Mouse (Mus musculus): Measurements from ENCODE around the gene Hacl1. TPM values are rescaled to one million over a fixed set of nuclear protein-coding genes. Genes with fewer than 3 reads are reported as not detected.
A peak's percentile ranks its signal among the peaks of the same experiment; 100 is the strongest.

Gene Hacl1
- polyA plus RNA-seq, 1 experiment from 2014 or later = 20.6 TPM

DNA sequence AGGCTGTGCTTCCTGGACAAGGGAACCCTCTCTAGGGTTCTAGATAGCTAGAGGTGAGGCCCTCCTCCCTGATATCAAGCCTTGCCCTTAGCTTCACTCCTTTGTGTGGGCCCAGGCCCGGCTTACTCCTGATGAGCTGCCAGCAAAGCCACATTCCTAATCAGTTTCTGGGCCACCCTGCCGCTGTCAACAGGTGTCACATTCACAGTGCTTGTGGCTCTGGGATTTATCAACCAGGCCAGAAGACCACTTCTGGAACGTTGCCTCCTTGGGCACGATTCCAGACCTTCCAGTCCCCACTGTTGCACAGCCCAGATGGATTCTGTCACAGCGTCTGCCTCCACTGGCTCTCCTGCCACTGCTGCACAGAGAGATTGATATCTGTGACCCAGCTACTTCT is 80.2 kb downstream of the Hacl1 start:
- Histone ChIP-seq H3K27me3 (ENCODE audit: control insufficient read depth, insufficient read depth, low read length) (no peaks in the 10 kb centered on the region), H3K27ac (ENCODE audit: low read depth, low read length) (0 out of 2 replicates have a peak overlapping the region, but pooled peaks have one; percentile 1), H3K4me2 (replicated peaks; ENCODE audit: low read depth, low read length) (no peak overlapping the region), H3K4me3 (ENCODE audit: low read length) (no peak overlapping the region), H3K9ac (ENCODE audit: low read depth, low read length) (no peak overlapping the region), H3K4me1 (ENCODE audit: control insufficient read depth, insufficient read depth, low read length) (peaks cover 26% of the 10 kb centered on the region), H3K9me3 (ENCODE audit: control insufficient read depth, low read length) (no peaks in the 10 kb centered on the region), H3K36me3 (ENCODE audit: control insufficient read depth, insufficient read depth, low read length) (no peaks in the 10 kb centered on the region)
- 23% methylated on average over 5 of the region's 5 CpGs for WGBS
- no peak for ATAC-seq (ENCODE audit: low FRiP score, low TSS enrichment)

DNA sequence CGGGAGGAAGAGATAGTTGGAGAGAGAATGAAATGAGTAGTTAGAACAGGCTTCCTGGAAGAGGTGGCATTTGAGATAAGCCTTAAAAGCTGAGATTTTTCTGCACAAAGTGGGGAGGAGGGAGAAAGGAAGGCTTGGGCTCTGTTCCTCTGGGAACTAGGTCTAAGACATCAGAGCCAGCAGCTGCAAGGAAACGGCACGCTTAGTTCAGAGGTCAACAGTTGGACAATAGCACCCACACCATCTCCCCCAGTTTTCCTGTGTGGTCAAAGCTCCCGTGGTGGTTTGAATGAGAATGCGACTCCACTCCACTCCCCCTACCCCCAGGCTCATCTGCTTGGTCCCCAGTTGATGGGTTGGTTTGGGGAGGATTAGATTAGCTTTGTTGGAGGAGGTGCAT is 81.9 kb downstream of the Hacl1 start:
- Histone ChIP-seq H3K9me3 (ENCODE audit: control insufficient read depth, low read length) (no peaks in the 10 kb centered on the region), H3K4me1 (ENCODE audit: control insufficient read depth, insufficient read depth, low read length) (peaks cover 11% of the 10 kb centered on the region; the same call in 1 of the 2 replicates), H3K27me3 (ENCODE audit: control insufficient read depth, insufficient read depth, low read length) (no peaks in the 10 kb centered on the region), H3K36me3 (ENCODE audit: control insufficient read depth, insufficient read depth, low read length) (no peaks in the 10 kb centered on the region), H3K9ac (ENCODE audit: low read depth, low read length) (no peak overlapping the region), H3K4me3 (ENCODE audit: low read length) (no peak overlapping the region), H3K27ac (ENCODE audit: low read depth, low read length) (no peak overlapping the region), H3K4me2 (replicated peaks; ENCODE audit: low read depth, low read length) (no peak overlapping the region)
- ATAC-seq (ENCODE audit: low FRiP score, low TSS enrichment) = no peak
- WGBS = 39% methylated on average over 5 of the region's 5 CpGs

DNA sequence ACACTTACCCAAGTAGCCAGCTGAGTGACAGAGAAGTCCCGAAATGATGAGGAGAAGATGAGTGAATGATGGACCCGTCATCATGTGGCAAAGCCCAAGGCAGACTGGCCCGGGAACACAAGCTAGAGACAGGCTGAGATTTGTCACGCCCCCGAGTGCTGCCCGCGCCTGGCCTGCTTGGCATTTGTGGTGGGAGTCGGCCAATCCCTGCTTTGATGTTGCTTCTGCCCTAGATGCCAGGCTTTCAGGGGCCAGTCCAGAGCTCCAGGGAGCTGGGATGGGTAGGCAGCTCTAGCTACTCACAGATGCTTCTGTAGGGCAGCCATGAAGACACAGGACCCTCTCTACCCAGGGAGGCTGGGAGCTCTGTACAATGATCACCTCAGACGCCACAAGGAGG is 83.3 kb downstream of the Hacl1 start:
- Histone ChIP-seq H3K4me3 (ENCODE audit: low read length) (no peak overlapping the region), H3K9ac (ENCODE audit: low read depth, low read length) (no peak overlapping the region), H3K27ac (ENCODE audit: low read depth, low read length) (no peak overlapping the region), H3K9me3 (ENCODE audit: control insufficient read depth, low read length) (no peaks in the 10 kb centered on the region), H3K4me2 (replicated peaks; ENCODE audit: low read depth, low read length) (no peak overlapping the region), H3K36me3 (ENCODE audit: control insufficient read depth, insufficient read depth, low read length) (no peaks in the 10 kb centered on the region), H3K27me3 (ENCODE audit: control insufficient read depth, insufficient read depth, low read length) (no peaks in the 10 kb centered on the region), H3K4me1 (ENCODE audit: control insufficient read depth, insufficient read depth, low read length) (peaks cover 11% of the 10 kb centered on the region; the same call in 1 of the 2 replicates)
- no peak for ATAC-seq (ENCODE audit: low FRiP score, low TSS enrichment)
- WGBS = 37% methylated on average over 9 of the region's 9 CpGs

DNA sequence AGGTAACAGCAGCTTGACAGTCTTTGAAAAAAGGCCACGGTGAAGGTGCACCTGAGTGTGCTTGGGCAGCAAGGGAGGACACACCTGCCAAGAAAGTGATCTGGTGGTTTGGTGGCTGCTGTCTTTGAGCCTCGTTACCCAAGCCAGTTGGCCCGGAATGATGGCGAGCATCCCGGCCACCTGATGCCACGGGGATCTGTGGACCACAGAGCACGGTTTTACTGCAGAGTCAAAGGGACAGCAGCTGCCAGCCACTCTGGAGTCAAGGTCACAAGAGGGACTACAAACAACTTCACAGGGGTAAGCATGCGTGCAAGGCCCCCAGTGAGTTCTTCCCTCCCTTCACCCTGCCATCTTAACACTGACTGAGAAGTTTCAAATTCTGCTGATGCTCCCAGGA is 83.8 kb downstream of the Hacl1 start:
- no peaks in the 10 kb centered on the region for H3K9me3 ChIP-seq (ENCODE audit: control insufficient read depth, low read length)
- H3K4me2 ChIP-seq (replicated peaks; ENCODE audit: low read depth, low read length) = no peak overlapping the region
- no peaks in the 10 kb centered on the region for H3K27me3 ChIP-seq (ENCODE audit: control insufficient read depth, insufficient read depth, low read length)
- 50% methylated on average over 8 of the region's 8 CpGs for WGBS
- no peaks in the 10 kb centered on the region for H3K36me3 ChIP-seq (ENCODE audit: control insufficient read depth, insufficient read depth, low read length)
- H3K4me1 ChIP-seq (ENCODE audit: control insufficient read depth, insufficient read depth, low read length) = peaks cover 11% of the 10 kb centered on the region; the same call in 1 of the 2 replicates
- H3K9ac ChIP-seq (ENCODE audit: low read depth, low read length) = no peak overlapping the region
- ATAC-seq (ENCODE audit: low FRiP score, low TSS enrichment) = peak; percentile 44
- no peak overlapping the region for H3K27ac ChIP-seq (ENCODE audit: low read depth, low read length)
- H3K4me3 ChIP-seq (ENCODE audit: low read length) = no peak overlapping the region

DNA sequence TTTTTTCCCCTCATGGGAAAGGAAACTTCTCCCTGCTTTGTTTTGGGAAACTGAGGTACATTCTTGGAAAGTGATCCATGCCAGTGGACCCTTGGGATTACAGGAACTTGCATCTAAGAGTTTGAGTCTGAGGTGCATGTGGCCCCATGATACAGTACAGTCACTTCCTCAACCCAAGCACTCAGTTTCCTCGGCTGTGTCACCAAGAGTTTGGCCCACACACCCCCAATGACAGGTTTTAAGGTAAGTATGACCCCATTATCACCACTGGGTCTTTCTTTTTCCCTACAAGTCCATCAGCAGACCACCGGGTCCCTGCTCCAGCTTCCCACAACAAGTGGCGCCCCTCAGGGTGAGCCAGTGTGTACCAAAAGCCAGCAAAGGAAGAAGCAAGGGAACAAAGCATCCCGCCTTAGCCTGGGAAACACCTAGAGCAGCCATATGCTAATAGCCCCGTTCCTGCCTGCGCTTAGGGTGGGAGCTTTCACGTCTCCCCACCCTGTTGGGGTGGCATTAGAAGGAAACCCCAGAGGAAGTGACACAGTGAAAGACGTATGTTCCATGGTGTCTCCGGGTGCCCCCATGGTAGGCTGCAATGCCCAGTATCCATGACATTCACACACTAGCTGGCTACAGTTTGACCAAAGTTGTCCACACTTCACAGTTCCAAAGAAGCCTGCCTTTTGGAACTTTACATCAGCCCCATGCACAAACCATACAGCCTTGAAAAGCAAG is 84.4 kb downstream of the Hacl1 start:
- peaks cover 11% of the 10 kb centered on the region; the same call in 1 of the 2 replicates for H3K4me1 ChIP-seq (ENCODE audit: control insufficient read depth, insufficient read depth, low read length)
- WGBS = 83% methylated on average over 9 of the region's 9 CpGs
- H3K36me3 ChIP-seq (ENCODE audit: control insufficient read depth, insufficient read depth, low read length) = no peaks in the 10 kb centered on the region
- ATAC-seq (ENCODE audit: low FRiP score, low TSS enrichment) = no peak
- no peak overlapping the region for H3K4me2 ChIP-seq (replicated peaks; ENCODE audit: low read depth, low read length)
- no peak overlapping the region for H3K27ac ChIP-seq (ENCODE audit: low read depth, low read length)
- H3K27me3 ChIP-seq (ENCODE audit: control insufficient read depth, insufficient read depth, low read length) = no peaks in the 10 kb centered on the region
- H3K9me3 ChIP-seq (ENCODE audit: control insufficient read depth, low read length) = no peaks in the 10 kb centered on the region
- H3K4me3 ChIP-seq (ENCODE audit: low read length) = no peak overlapping the region
- no peak overlapping the region for H3K9ac ChIP-seq (ENCODE audit: low read depth, low read length)

DNA sequence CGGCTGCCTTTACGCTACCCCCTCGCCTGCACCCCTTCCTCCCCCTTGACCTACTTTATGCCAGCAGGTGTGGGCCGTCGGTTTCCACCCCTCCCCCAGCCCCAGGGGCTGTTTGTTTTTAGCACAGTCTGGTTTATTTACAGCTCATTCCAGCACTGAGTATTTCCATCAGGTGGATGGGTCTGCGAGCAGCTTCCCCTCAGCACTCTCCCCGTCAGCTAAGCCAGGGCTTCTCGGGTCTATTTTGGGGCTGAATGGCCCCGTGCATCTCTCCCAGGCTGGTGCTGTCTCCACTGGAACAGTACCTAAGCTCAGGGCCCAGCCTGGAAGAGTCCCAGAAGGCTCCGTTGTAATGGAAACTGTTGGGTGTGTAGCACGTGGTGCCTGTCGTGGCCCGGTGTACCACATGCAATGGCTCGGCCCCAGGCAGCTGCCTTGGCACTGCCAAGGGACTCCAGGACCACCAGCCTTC is 85.1 kb downstream of the Hacl1 start:
- 39% methylated on average over 14 of the region's 14 CpGs for WGBS

DNA sequence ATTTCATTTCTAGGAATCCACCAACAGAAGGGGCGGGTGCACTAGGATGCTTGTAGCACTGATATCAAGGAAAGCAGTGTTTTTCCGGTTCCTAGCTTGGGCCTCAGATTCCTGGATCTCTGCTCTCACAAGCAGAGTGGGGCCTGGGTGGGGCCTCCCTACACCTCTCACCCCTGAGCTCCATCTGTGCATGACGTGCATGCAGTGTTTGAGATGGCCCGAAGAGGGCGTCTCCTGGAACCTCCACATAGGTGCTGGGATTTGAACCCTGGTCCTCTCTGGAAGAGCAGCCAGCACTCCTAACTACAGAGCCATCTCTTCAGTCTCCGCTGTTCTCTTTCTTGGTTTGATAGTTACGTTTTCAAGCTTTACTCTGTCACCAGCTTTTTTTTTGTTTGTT is 86.1 kb downstream of the Hacl1 start:
- no peak for ATAC-seq (ENCODE audit: low FRiP score, low TSS enrichment)
- no peaks in the 10 kb centered on the region for H3K9me3 ChIP-seq (ENCODE audit: control insufficient read depth, low read length)
- no peaks in the 10 kb centered on the region for H3K27me3 ChIP-seq (ENCODE audit: control insufficient read depth, insufficient read depth, low read length)
- no peak overlapping the region for H3K27ac ChIP-seq (ENCODE audit: low read depth, low read length)
- peaks cover 6% of the 10 kb centered on the region; the same call in 1 of the 2 replicates for H3K4me1 ChIP-seq (ENCODE audit: control insufficient read depth, insufficient read depth, low read length)
- H3K4me3 ChIP-seq (ENCODE audit: low read length) = no peak overlapping the region
- 90% methylated on average over 7 of the region's 7 CpGs for WGBS
- no peak overlapping the region for H3K4me2 ChIP-seq (replicated peaks; ENCODE audit: low read depth, low read length)
- no peaks in the 10 kb centered on the region for H3K36me3 ChIP-seq (ENCODE audit: control insufficient read depth, insufficient read depth, low read length)
- no peak overlapping the region for H3K9ac ChIP-seq (ENCODE audit: low read depth, low read length)

More for the DNA sequence above, 85.1 kb downstream of the Hacl1 start:
- Histone ChIP-seq H3K27me3 (ENCODE audit: control insufficient read depth, insufficient read depth, low read length) (no peaks in the 10 kb centered on the region), H3K9me3 (ENCODE audit: control insufficient read depth, low read length) (no peaks in the 10 kb centered on the region), H3K4me1 (ENCODE audit: control insufficient read depth, insufficient read depth, low read length) (peaks cover 11% of the 10 kb centered on the region; the same call in 1 of the 2 replicates), H3K4me2 (replicated peaks; ENCODE audit: low read depth, low read length) (no peak overlapping the region), H3K4me3 (ENCODE audit: low read length) (no peak overlapping the region), H3K9ac (ENCODE audit: low read depth, low read length) (no peak overlapping the region), H3K27ac (ENCODE audit: low read depth, low read length) (no peak overlapping the region), H3K36me3 (ENCODE audit: control insufficient read depth, insufficient read depth, low read length) (no peaks in the 10 kb centered on the region)
- ATAC-seq (ENCODE audit: low FRiP score, low TSS enrichment) = peak; percentile 62; the same call in 1 of the 2 replicates

Other genes with a start within 250 kb of the Hacl1 start
- gene Sh3bp5, start 205.2 kb downstream of the Hacl1 start, polyA plus RNA-seq (2014; fragmentation: Nextera tagmentation; extraction: Ambion mirVana) = 6.7 and 14.3 TPM in 2 replicates
- 14.7 and 29.0 TPM in 2 replicates for gene Eaf1, start 146.9 kb downstream of the Hacl1 start, polyA plus RNA-seq (2014; fragmentation: Nextera tagmentation; extraction: Ambion mirVana)
- gene Mettl6, start 146.2 kb downstream of the Hacl1 start, polyA plus RNA-seq (2014; fragmentation: Nextera tagmentation; extraction: Ambion mirVana) = 56.0 and 62.4 TPM in 2 replicates
- gene Colq, start 49.9 kb downstream of the Hacl1 start, polyA plus RNA-seq (2014; fragmentation: Nextera tagmentation; extraction: Ambion mirVana) = 1.8 and 3.2 TPM in 2 replicates
- gene Gm49387, start 408 bp downstream of the Hacl1 start, polyA plus RNA-seq (2014; fragmentation: Nextera tagmentation; extraction: Ambion mirVana) = 3.3 TPM in 1 of 2 replicates, not detected in the other
- 27.9 and 30.9 TPM in 2 replicates for gene Btd, start 258 bp downstream of the Hacl1 start, polyA plus RNA-seq (2014; fragmentation: Nextera tagmentation; extraction: Ambion mirVana)
- 5.9 and 11.0 TPM in 2 replicates for gene Ankrd28, start 189.4 kb upstream of the Hacl1 start, polyA plus RNA-seq (2014; fragmentation: Nextera tagmentation; extraction: Ambion mirVana)

Data from kidney, embryonic 14.5 days (tissue).